Mouse (Mus musculus): ENCODE data around the gene Tmem200a. TPM values are rescaled to one million over a fixed set of nuclear protein-coding genes. Genes with fewer than 3 reads are reported as not detected.
A peak's percentile ranks its signal among the peaks of the same experiment; 100 is the strongest.

The Tmem200a gene
- 23.6 and 25.1 TPM in 2 replicates for polyA plus RNA-seq (2015; fragmentation: Nextera tagmentation; extraction: Ambion mirVana)

DNA sequence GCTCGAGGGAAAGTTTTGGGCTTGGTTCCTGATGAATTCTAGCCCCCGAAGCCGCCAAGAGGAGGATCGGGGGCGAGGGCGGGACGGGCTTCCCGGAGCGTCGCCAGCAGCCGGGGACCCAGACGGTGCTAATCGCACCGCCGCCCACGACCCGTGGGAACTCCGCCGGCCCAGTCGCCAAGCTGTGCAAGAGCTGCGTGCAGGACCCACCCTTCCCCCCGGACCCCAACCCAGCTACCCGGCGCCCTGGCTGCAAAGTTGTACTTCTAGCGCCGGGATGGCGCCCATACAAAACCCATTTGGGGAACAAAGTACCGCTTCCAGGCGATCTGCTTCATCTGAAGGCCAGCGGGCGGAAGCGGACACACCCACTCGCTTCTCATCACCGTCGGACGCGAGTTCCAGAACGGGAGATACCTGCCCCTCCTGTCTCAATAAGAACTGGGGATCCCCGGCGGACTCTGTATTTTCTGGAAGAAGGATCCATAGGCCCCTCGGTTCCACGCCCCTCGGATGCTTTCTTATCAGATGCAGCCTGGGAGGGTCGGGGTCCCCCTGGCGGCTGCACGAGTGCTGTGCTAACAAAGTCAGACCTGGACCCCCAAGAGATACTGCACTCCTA lies at the start of gene Tmem200a:
TSS of gene Tmem200a (minus strand) at position 532 of the 622 bp plus-strand sequence.
- H3K9me3 ChIP-seq (ENCODE audit: control insufficient read depth, low read length), result no peaks in the 10 kb centered on the region
- peak within 1 kb of the TSS; percentile 85 for H3K4me3 ChIP-seq (replicated peaks; ENCODE audit: low read length)
- peak within 1 kb of the TSS; percentile 91 for H3K9ac ChIP-seq (replicated peaks; ENCODE audit: low read depth, low read length)
- peak within 1 kb of the TSS; percentile 63 for H3K27ac ChIP-seq (ENCODE audit: low read length)
- ATAC-seq, result peak; percentile 97
- H3K4me2 ChIP-seq (ENCODE audit: low read length), result peak within 1 kb of the TSS; percentile 88
- H3K4me1 ChIP-seq (replicated peaks; ENCODE audit: control insufficient read depth, insufficient read depth, low read length), result no peaks in the 10 kb centered on the region; the same call in 1 of the 2 replicates
- no peaks in the 10 kb centered on the region for H3K36me3 ChIP-seq (ENCODE audit: control insufficient read depth, insufficient read depth)
- under 1% methylated on average over 46 of the region's 46 CpGs for WGBS
- no peaks in the 10 kb centered on the region for H3K27me3 ChIP-seq (replicated peaks; ENCODE audit: control insufficient read depth, insufficient read depth, low read length)

DNA sequence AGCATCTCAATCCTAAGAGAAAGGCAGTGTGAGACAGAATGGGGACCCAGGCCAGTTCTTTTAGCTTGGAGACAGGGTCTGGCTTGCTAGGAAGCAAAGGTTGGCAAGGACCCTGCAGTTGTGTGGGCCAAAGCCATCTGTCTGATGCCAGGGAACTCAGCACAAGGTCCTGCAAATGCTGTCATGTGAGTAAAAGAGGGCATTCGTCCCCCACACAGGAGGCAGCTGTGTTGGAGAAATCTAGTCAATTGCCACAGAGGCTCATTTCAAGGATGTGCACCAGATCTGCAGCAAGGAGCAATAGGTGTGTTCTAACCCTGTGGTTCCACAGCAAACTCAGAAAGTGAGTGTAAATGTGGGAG lies 41.0 kb upstream of the Tmem200a start:
- no peaks in the 10 kb centered on the region for H3K27me3 ChIP-seq (replicated peaks; ENCODE audit: control insufficient read depth, insufficient read depth, low read length)
- peak; percentile 28; the same call in 1 of the 2 replicates for ATAC-seq
- WGBS, result 61% methylated on average over 1 of the region's 1 CpGs
- H3K4me2 ChIP-seq (ENCODE audit: low read length), result no peak overlapping the region
- no peaks in the 10 kb centered on the region for H3K4me1 ChIP-seq (replicated peaks; ENCODE audit: control insufficient read depth, insufficient read depth, low read length)
- no peaks in the 10 kb centered on the region for H3K9me3 ChIP-seq (ENCODE audit: control insufficient read depth, low read length)
- H3K4me3 ChIP-seq (replicated peaks; ENCODE audit: low read length), result no peak overlapping the region
- no peak overlapping the region for H3K27ac ChIP-seq (ENCODE audit: low read length)
- H3K9ac ChIP-seq (replicated peaks; ENCODE audit: low read depth, low read length), result no peak overlapping the region
- no peaks in the 10 kb centered on the region for H3K36me3 ChIP-seq (ENCODE audit: control insufficient read depth, insufficient read depth)

DNA sequence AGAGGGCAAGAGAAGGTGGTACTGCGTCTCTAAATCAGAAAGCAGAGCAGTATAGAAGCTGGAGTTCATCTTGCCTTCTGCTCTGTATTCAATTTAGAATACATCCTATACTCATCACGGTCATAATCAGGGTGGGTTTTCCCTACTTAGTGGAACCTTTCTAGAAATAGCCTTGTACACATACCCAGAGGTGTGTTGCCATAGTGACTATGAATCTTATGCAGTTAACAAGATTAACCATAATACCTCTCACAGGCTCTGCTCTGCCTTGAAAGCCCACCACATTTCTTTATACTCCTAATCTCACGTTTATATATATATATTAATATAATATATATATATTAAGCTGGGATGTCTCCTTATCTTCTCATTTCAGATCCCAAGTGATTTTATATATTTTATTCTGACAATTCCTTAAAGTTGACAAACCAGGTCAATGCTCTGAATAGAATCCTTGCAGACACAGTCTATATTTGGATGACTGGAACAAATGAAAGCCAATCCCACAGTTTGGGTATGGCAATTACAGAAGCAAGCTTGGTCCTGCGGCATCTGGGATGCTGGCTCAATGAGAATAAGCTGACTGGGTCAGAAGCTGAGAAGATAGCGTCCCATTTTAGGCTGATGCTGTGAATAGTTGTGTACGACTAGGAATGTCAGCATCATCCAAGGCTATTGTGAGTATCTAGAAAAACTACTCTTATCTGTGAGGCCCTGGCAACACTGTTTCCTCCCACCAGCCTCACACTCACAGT lies 40.4 kb upstream of the Tmem200a start:
- Histone ChIP-seq H3K4me3 (replicated peaks; ENCODE audit: low read length) (no peak overlapping the region), H3K9ac (replicated peaks; ENCODE audit: low read depth, low read length) (no peak overlapping the region), H3K27me3 (replicated peaks; ENCODE audit: control insufficient read depth, insufficient read depth, low read length) (no peaks in the 10 kb centered on the region), H3K4me1 (replicated peaks; ENCODE audit: control insufficient read depth, insufficient read depth, low read length) (no peaks in the 10 kb centered on the region), H3K27ac (ENCODE audit: low read length) (no peak overlapping the region), H3K4me2 (ENCODE audit: low read length) (no peak overlapping the region), H3K36me3 (ENCODE audit: control insufficient read depth, insufficient read depth) (no peaks in the 10 kb centered on the region), H3K9me3 (ENCODE audit: control insufficient read depth, low read length) (no peaks in the 10 kb centered on the region)
- no peak for ATAC-seq
- 87% methylated on average over 6 of the region's 6 CpGs for WGBS

DNA sequence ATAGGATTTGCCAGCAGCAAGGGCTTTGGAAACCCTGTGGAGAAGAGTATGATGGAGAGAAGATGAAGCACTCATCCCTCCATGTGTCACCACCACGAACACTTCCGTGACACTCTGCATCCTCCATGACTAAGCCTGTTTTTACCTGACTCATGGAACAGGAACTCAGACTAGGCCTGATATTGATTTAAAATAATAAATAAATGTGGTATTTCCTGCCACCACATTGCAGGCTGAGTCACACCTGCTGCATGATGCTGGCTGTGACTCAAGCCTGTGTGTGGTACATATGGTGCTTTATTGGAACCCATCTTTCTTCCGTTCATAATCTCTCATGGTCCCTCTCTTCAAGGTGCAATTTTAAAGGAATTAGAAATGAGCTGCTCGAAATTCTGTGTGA lies 35.6 kb upstream of the Tmem200a start:
- H3K27me3 ChIP-seq (replicated peaks; ENCODE audit: control insufficient read depth, insufficient read depth, low read length), result no peaks in the 10 kb centered on the region
- H3K9ac ChIP-seq (replicated peaks; ENCODE audit: low read depth, low read length), result no peak overlapping the region
- no peak overlapping the region for H3K27ac ChIP-seq (ENCODE audit: low read length)
- no peaks in the 10 kb centered on the region for H3K36me3 ChIP-seq (ENCODE audit: control insufficient read depth, insufficient read depth)
- 64% methylated on average over 4 of the region's 4 CpGs for WGBS
- no peak overlapping the region for H3K4me2 ChIP-seq (ENCODE audit: low read length)
- peak; percentile 68; the same call in 1 of the 2 replicates for ATAC-seq
- no peak overlapping the region for H3K4me3 ChIP-seq (replicated peaks; ENCODE audit: low read length)
- no peaks in the 10 kb centered on the region for H3K9me3 ChIP-seq (ENCODE audit: control insufficient read depth, low read length)
- no peaks in the 10 kb centered on the region for H3K4me1 ChIP-seq (replicated peaks; ENCODE audit: control insufficient read depth, insufficient read depth, low read length)

DNA sequence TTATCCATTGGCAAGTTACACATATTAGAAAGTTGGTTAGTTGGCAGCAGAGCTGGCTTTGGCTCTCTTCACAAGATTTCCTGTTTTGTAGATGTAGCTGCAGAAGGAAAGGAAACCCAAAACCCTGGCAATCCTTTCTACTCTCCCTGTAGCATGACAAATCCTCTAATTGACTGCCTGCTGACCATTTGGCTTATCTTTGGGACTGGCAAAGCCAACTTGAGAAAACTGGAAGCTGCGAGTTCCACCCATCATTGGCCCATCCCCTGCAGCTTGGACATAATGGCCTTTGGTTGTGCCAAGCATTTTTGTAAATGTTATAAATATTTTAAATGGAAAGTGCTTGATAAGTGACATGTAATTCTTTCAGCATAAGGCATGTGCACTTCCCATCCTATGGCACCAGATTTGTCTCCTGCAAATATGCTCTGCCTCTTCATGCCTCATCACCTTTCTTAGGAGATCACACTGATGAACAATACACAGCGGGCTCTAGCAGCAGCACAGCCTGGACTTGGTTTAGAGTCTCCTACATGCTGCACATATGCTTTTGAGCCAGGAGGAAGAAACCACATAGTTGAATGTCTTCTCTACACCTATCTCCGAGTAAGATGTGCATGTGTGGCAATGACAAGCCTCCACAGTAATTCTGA lies 24.6 kb upstream of the Tmem200a start:
- no peaks in the 10 kb centered on the region for H3K36me3 ChIP-seq (ENCODE audit: control insufficient read depth, insufficient read depth)
- H3K9me3 ChIP-seq (ENCODE audit: control insufficient read depth, low read length), result no peaks in the 10 kb centered on the region
- ATAC-seq, result no peak
- H3K4me1 ChIP-seq (replicated peaks; ENCODE audit: control insufficient read depth, insufficient read depth, low read length), result no peaks in the 10 kb centered on the region
- 82% methylated on average over 3 of the region's 3 CpGs for WGBS
- H3K4me2 ChIP-seq (ENCODE audit: low read length), result no peak overlapping the region
- H3K9ac ChIP-seq (replicated peaks; ENCODE audit: low read depth, low read length), result no peak overlapping the region
- H3K4me3 ChIP-seq (replicated peaks; ENCODE audit: low read length), result no peak overlapping the region
- no peaks in the 10 kb centered on the region for H3K27me3 ChIP-seq (replicated peaks; ENCODE audit: control insufficient read depth, insufficient read depth, low read length)
- H3K27ac ChIP-seq (ENCODE audit: low read length), result no peak overlapping the region

DNA sequence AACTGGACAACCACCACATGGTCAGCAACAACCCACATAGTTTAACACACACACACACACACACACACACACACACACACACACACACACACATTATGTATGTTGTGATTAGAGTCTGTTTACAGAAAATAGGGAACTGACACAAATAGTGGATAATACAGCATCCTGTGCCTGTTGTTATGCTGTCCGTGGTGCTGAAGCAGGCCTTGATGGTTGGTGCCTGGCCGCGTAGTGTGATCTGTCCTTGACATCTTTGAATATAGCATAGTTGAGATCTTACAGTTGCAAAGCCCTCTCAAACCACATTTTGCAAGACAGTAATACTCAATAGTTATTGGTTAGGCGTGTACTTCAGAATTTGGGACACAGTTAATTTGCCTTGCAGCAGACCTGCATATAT lies 3.2 kb upstream of the Tmem200a start:
- WGBS, result 62% methylated on average over 4 of the region's 4 CpGs
- Histone ChIP-seq H3K9ac (replicated peaks; ENCODE audit: low read depth, low read length) (no peak overlapping the region), H3K4me1 (replicated peaks; ENCODE audit: control insufficient read depth, insufficient read depth, low read length) (no peaks in the 10 kb centered on the region; the same call in 1 of the 2 replicates), H3K27me3 (replicated peaks; ENCODE audit: control insufficient read depth, insufficient read depth, low read length) (no peaks in the 10 kb centered on the region), H3K27ac (ENCODE audit: low read length) (no peak overlapping the region), H3K36me3 (ENCODE audit: control insufficient read depth, insufficient read depth) (no peaks in the 10 kb centered on the region), H3K9me3 (ENCODE audit: control insufficient read depth, low read length) (no peaks in the 10 kb centered on the region), H3K4me3 (replicated peaks; ENCODE audit: low read length) (no peak overlapping the region), H3K4me2 (ENCODE audit: low read length) (no peak overlapping the region)
- no peak for ATAC-seq

DNA sequence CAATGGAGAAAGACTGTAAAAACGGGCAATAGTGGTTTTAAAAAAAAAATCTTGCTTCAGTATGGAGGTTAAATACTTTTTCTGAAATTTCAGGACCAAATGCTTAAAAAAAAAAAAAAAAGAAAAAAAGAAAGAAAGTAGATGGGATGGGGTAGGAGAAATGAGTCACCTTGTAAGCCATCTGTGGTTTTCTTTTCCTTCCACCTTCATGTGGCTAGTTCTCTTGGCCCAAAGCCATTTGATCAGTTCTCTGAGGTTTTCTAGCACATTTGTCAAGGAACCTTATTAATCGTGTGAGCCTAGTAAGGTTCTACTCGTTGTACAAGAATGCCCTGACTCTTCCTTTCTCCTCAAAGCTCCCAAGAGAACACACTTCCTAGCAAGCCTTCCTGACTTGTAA lies 826 bp upstream of the Tmem200a start:
- no peaks in the 10 kb centered on the region for H3K9me3 ChIP-seq (ENCODE audit: control insufficient read depth, low read length)
- no peaks in the 10 kb centered on the region for H3K36me3 ChIP-seq (ENCODE audit: control insufficient read depth, insufficient read depth)
- ATAC-seq, result no peak
- no peak overlapping the region for H3K4me3 ChIP-seq (replicated peaks; ENCODE audit: low read length)
- H3K9ac ChIP-seq (replicated peaks; ENCODE audit: low read depth, low read length), result no peak overlapping the region
- no peak overlapping the region for H3K4me2 ChIP-seq (ENCODE audit: low read length)
- H3K4me1 ChIP-seq (replicated peaks; ENCODE audit: control insufficient read depth, insufficient read depth, low read length), result no peaks in the 10 kb centered on the region; the same call in 1 of the 2 replicates
- no peak overlapping the region for H3K27ac ChIP-seq (ENCODE audit: low read length)
- WGBS, result 84% methylated on average over 3 of the region's 3 CpGs
- H3K27me3 ChIP-seq (replicated peaks; ENCODE audit: control insufficient read depth, insufficient read depth, low read length), result no peaks in the 10 kb centered on the region

DNA sequence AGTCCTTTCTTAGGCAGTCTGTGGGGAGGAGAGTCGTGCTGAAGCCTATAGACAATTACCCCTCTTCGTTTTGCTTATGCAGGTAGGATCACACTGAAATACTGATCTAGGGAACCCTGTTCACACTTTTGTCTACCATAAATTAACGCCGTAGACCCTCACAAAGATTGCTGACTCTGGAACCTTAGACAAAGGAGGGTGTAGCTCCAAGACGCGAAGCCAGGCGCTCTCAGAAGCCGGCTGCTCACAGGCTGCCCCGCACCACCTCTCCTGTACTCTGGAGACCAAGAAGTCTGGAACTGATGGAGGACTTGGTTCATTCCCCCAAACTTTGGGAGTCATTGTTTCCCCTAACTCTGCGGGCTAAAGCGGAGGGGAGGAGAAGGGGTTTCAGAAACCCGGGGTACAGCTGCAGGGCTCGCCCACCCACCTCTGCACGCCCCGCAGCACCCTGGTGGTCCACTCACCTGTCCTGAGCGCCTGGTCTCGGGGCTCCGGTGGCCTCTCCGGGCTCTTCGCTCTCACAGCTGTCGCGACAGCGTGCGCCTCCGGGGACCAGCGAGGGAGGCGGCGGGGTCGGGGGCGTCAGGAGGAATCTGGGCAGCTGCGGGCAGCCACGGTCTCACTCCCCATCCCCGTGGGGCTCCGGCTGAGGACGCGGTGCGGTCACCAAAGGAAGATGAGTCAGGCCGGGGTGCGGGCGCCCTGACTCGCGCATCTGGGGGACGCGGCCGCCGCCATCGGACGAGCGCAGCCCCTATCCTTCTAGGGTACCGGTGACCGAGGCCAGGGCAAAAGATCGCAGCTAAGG lies 976 bp downstream of the Tmem200a start, which contains the start of gene Gm9767:
TSS of gene Gm9767 (plus strand) at position 585 of the 811 bp plus-strand sequence.
- under 1% methylated on average over 46 of the region's 52 CpGs for WGBS

More for the DNA sequence above, 976 bp downstream of the Tmem200a start, which contains the start of gene Gm9767:
- H3K4me2 ChIP-seq (ENCODE audit: low read length), result peak within 1 kb of the TSS; percentile 88
- H3K36me3 ChIP-seq (ENCODE audit: control insufficient read depth, insufficient read depth), result no peaks in the 10 kb centered on the region
- H3K27me3 ChIP-seq (replicated peaks; ENCODE audit: control insufficient read depth, insufficient read depth, low read length), result no peaks in the 10 kb centered on the region
- H3K27ac ChIP-seq (ENCODE audit: low read length), result peak within 1 kb of the TSS; percentile 63
- H3K4me3 ChIP-seq (replicated peaks; ENCODE audit: low read length), result peak within 1 kb of the TSS; percentile 85
- peak; percentile 66 for ATAC-seq
- H3K9me3 ChIP-seq (ENCODE audit: control insufficient read depth, low read length), result no peaks in the 10 kb centered on the region
- no peaks in the 10 kb centered on the region; the same call in 1 of the 2 replicates for H3K4me1 ChIP-seq (replicated peaks; ENCODE audit: control insufficient read depth, insufficient read depth, low read length)
- peak within 1 kb of the TSS; percentile 91 for H3K9ac ChIP-seq (replicated peaks; ENCODE audit: low read depth, low read length)

Data from forebrain, embryonic 16.5 days (tissue).